Mouse (Mus musculus): ENCODE results near the gene Cc2d1a. TPM values are rescaled to one million over a fixed set of nuclear protein-coding genes. Genes with fewer than 3 reads are reported as not detected.

Cc2d1a gene
- polyA plus RNA-seq, 1 experiment from 2014 or later: 24.7 TPM

DNA sequence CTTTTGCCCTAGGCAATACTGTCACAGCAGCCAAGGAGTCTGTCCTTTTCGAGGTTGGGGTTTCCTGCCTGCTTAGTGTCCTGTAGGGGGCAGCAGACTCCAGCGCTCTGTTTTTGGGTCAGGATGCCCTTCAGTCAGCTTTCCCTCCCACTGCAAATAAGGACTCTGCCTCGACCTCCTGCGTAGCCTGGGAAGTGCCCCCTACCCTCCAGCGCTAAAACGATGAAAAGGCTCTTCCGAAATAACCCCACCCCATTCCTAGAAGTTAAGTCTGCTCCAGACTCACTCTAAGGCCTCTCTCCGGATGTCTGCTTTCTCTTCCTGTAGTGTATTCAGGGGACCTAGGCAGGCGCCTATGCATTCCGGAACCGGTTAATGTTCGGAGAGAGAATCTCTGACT, 38.8 kb upstream of the Cc2d1a start:
- Histone ChIP-seq H3K27ac (no peak overlapping the region), H3K4me1 (replicated peaks) (peaks cover 31% of the 10 kb centered on the region), H3K27me3 (peaks cover 14% of the 10 kb centered on the region), H3K4me2 (replicated peaks) (peak overlapping the region; percentile 52), H3K36me3 (no peaks in the 10 kb centered on the region), H3K9ac (replicated peaks) (peak overlapping the region; percentile 51), H3K4me3 (replicated peaks) (peak overlapping the region; percentile 25), H3K9me3 (no peaks in the 10 kb centered on the region)
- WGBS: under 1% methylated on average over 12 of the region's 12 CpGs
- ATAC-seq: no peak

DNA sequence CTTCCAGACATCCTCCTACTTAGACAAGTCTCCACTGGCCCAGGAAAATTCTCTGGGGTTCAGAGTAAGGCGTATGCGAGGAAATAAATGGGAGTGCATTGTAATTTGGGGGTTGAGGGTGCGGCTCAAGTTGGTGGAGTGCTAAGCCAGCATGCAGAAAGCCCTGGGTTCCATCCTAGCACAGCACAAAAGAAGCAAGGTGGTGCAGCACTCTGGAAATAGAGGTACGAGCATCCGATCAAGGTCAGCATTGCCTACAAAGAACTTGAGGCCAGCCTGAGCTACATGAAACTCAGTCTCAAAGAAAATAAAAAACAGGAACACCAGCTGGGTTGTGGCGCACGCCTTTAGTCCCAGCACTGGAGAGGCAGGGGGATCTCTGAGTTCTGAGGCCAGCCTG, 37.4 kb upstream of the Cc2d1a start, which contains the start of gene Nanos3:
TSS of gene Nanos3 (minus strand) at position 101 of the 400 bp plus-strand sequence.
- Histone ChIP-seq H3K36me3 (no peaks in the 10 kb centered on the region), H3K27me3 (peaks cover 14% of the 10 kb centered on the region), H3K27ac (peak within 1 kb of the TSS; percentile 96), H3K4me1 (replicated peaks) (peaks cover 46% of the 10 kb centered on the region), H3K9ac (replicated peaks) (peak within 1 kb of the TSS; percentile 99), H3K4me3 (replicated peaks) (peak within 1 kb of the TSS; percentile 80), H3K9me3 (no peaks in the 10 kb centered on the region), H3K4me2 (replicated peaks) (peak within 1 kb of the TSS; percentile 86)
- WGBS: 93% methylated on average over 7 of the region's 7 CpGs
- no peak for ATAC-seq

DNA sequence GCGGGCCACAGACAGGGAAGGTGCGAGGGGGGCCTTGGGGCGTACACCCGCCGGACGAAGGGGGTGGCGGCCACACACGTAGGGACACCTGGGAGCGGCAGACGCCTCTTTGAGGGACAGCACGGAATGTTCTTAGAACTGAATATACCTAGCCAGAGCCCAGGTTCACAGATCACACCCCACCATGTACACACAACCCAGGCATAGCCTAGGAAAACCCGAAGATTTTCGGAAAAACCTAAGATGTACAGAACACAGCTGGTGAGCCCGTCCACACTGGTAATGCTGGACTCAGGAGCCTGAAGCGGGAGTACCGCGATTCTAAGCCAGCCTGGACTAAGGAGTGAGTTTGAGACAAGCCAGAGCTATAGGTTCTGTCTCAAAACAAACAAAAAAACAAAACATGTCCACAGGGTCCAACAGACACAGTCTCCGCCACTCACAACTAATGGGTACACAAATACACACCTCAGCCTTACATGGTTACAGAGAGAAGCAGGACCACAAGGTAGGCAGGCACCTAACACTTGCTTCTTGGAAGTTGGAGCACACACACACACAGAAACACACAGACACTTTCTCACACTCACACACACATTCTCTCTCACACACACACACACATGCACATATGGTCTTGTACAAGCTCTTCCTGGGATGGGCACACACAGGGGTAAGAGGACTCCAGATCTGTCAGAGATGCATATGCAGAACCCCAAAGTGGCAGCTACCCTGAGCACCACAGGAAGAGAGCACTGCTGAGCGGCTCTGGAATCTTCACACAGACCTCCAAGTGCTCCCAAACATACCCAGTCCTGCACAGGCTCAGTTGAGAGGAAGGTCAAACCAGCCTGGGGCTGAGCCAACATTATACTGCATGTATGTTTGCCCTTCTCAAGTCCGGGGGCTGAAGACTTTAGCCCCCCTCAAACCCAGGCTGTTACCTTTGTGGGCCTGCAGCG, 36.6 kb upstream of the Cc2d1a start:
- Histone ChIP-seq H3K9me3 (no peaks in the 10 kb centered on the region), H3K27me3 (peaks cover 14% of the 10 kb centered on the region), H3K36me3 (no peaks in the 10 kb centered on the region), H3K9ac (replicated peaks) (peak overlapping the region; percentile 99), H3K4me1 (replicated peaks) (peaks cover 53% of the 10 kb centered on the region), H3K27ac (peak overlapping the region; percentile 96), H3K4me2 (replicated peaks) (peak overlapping the region; percentile 86), H3K4me3 (replicated peaks) (peak overlapping the region; percentile 80)
- peak; percentile 8 for ATAC-seq
- 20% methylated on average over 21 of the region's 21 CpGs for WGBS

DNA sequence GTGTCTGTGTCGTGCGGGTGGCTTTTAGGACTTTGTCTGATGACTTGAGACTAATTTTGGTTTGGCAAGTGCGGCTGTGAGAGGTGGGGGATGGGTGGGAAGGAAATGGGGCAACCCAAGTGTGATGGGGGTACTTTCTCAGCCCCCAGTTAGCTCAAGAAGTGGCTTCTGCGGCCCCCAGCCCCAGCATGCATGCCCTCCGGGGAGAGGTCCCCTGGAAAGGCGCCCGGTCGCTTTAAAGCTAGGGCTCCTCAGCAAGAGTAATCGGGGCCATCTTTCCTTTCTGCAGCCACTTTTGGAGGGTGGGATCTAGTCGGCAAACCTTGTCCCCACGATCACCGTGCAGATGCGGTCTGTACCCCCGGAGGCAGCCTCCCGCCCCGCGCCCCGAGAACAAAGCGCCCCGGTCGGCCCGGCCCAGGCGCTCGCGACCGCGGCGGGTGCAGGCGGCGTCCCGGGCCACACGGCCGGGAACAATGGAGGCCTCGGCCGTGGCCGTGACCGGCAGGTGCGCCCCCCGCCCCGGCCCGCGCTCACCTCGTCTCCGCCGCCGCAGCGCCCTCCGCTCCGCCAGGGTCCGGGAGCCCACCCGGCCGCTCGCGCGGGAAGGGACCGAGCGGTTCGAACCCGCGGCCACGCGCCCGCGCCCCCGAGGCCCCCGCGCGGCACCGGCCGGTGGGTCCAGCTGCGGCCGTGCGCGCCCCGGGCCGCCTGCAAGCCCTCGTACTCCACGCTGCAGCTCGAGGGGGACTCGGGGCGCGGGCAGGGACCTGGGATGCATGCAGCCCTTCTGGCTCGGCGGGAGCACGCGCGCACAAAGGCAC, 35.7 kb upstream of the Cc2d1a start:
- Histone ChIP-seq H3K9ac (replicated peaks) (peak overlapping the region; percentile 99), H3K4me2 (replicated peaks) (peak overlapping the region; percentile 86), H3K27me3 (peaks cover 12% of the 10 kb centered on the region), H3K4me3 (replicated peaks) (peak overlapping the region; percentile 80), H3K4me1 (replicated peaks) (peaks cover 62% of the 10 kb centered on the region), H3K9me3 (no peaks in the 10 kb centered on the region), H3K36me3 (no peaks in the 10 kb centered on the region), H3K27ac (peak overlapping the region; percentile 96)
- WGBS: 1% methylated on average over 79 of the region's 87 CpGs
- ATAC-seq: peak; percentile 57

GRCm38 (mm10) chr8:84182833-84183232, 35.1 kb upstream of the Cc2d1a start:
- Histone ChIP-seq H3K4me1 (replicated peaks) (peaks cover 68% of the 10 kb centered on the region), H3K9ac (replicated peaks) (peak overlapping the region; percentile 99), H3K4me3 (replicated peaks) (peak overlapping the region; percentile 80), H3K9me3 (no peaks in the 10 kb centered on the region), H3K27ac (peak overlapping the region; percentile 96), H3K36me3 (peaks cover 4% of the 10 kb centered on the region; the same call in 1 of the 2 replicates), H3K27me3 (peaks cover 10% of the 10 kb centered on the region), H3K4me2 (replicated peaks) (peak overlapping the region; percentile 86)
- WGBS: 49% methylated on average over 4 of the region's 4 CpGs
- no peak for ATAC-seq

GRCm38 (mm10) chr8:84180530-84181190, 32.9 kb upstream of the Cc2d1a start:
- H3K36me3 ChIP-seq: peaks cover 9% of the 10 kb centered on the region
- peak overlapping the region; percentile 74 for H3K9ac ChIP-seq (replicated peaks)
- no peaks in the 10 kb centered on the region for H3K27me3 ChIP-seq
- no peaks in the 10 kb centered on the region for H3K9me3 ChIP-seq
- ATAC-seq: peak; percentile 71
- peak overlapping the region; percentile 91 for H3K27ac ChIP-seq
- H3K4me2 ChIP-seq (replicated peaks): peak overlapping the region; percentile 86
- WGBS: under 1% methylated on average over 16 of the region's 16 CpGs
- H3K4me1 ChIP-seq (replicated peaks): peaks cover 65% of the 10 kb centered on the region
- peak overlapping the region; percentile 40 for H3K4me3 ChIP-seq (replicated peaks)

- H3K9me3 ChIP-seq: no peaks in the 10 kb centered on the region
- WGBS: 3% methylated on average over 4 of the region's 4 CpGs
- H3K4me1 ChIP-seq (replicated peaks): peaks cover 65% of the 10 kb centered on the region
- peak overlapping the region; percentile 74 for H3K9ac ChIP-seq (replicated peaks)
- H3K27ac ChIP-seq: peak overlapping the region; percentile 91
- H3K27me3 ChIP-seq: no peaks in the 10 kb centered on the region
- peak overlapping the region; percentile 40 for H3K4me3 ChIP-seq (replicated peaks)
- H3K36me3 ChIP-seq: peaks cover 16% of the 10 kb centered on the region
- peak; percentile 3; the same call in 1 of the 2 replicates for ATAC-seq
- peak overlapping the region; percentile 86 for H3K4me2 ChIP-seq (replicated peaks)
Observed at GRCm38 (mm10) chr8:84179946-84180345, 32.2 kb upstream of the Cc2d1a start.

DNA sequence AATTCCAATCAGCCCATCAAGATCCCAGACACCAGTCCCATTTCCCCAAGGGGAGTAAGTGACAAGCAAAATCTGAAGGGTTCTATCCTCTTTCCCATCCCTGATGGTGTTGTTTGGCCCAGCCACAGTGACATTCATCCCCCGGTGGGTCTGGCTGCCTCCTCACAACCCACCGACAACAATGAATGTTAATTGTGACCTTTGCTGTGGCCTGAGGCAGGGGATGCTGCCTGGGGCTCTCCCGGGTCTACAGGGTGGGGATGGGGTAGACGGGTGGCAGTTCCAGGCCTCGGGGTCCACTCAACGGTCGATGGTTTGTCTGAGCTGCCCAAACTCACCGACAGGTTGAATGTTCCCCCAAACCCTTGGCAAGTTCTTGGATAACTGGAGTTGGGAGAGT, 30.9 kb upstream of the Cc2d1a start:
- Histone ChIP-seq H3K9ac (replicated peaks) (0 out of 2 replicates have a peak overlapping the region, but pooled peaks have one; percentile 11), H3K27ac (no peak overlapping the region), H3K9me3 (no peaks in the 10 kb centered on the region), H3K4me1 (replicated peaks) (peaks cover 56% of the 10 kb centered on the region), H3K4me2 (replicated peaks) (no peak overlapping the region), H3K27me3 (no peaks in the 10 kb centered on the region), H3K4me3 (replicated peaks) (no peak overlapping the region), H3K36me3 (peaks cover 30% of the 10 kb centered on the region)
- ATAC-seq: no peak
- WGBS: 68% methylated on average over 8 of the region's 8 CpGs

DNA sequence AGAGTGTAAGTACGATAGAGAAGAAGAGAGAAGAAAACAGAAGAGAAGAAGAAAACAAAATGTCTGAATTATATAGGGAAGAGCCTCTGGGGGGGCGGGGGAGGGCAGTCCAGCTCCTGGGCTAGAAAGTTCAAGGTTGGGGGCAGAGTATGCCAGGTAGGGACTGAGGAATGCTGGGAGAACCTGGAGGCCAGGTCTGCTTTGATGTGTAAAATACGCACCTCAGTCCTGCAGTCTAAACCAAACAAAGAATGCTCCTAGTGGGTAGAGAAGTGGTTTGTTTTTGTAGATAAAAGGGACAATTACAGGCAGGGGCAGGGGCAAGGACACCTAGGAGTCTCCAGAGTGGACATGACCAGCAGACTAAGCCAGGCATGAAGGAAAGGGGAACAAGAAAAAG, 29.7 kb upstream of the Cc2d1a start:
- Histone ChIP-seq H3K36me3 (peaks cover 42% of the 10 kb centered on the region), H3K27me3 (no peaks in the 10 kb centered on the region), H3K4me1 (replicated peaks) (peaks cover 50% of the 10 kb centered on the region), H3K4me3 (replicated peaks) (no peak overlapping the region), H3K9me3 (no peaks in the 10 kb centered on the region), H3K27ac (no peak overlapping the region), H3K9ac (replicated peaks) (no peak overlapping the region), H3K4me2 (replicated peaks) (no peak overlapping the region)
- no peak for ATAC-seq
- 91% methylated on average over 3 of the region's 3 CpGs for WGBS

DNA sequence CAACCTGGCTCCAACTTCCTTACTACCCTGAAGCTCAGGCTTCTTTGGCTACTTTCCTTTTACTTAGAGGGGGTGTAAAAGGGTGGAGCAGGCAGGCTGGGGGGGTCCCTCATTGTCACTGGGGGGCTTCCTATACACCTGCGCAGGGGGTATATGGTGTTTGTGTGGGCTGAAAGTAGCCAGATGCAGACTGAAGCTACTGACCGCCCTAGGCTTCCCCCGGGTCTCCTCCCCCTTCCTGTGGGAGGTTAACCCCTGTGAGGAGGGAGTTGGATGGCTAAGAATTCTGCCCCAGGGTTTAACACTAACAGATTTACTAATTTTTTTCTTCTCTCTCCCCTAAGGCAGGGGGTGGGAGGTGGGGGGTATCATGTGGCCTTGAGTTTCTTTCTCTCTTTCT, 28.8 kb upstream of the Cc2d1a start:
- no peaks in the 10 kb centered on the region for H3K27me3 ChIP-seq
- no peak overlapping the region for H3K9ac ChIP-seq (replicated peaks)

DNA sequence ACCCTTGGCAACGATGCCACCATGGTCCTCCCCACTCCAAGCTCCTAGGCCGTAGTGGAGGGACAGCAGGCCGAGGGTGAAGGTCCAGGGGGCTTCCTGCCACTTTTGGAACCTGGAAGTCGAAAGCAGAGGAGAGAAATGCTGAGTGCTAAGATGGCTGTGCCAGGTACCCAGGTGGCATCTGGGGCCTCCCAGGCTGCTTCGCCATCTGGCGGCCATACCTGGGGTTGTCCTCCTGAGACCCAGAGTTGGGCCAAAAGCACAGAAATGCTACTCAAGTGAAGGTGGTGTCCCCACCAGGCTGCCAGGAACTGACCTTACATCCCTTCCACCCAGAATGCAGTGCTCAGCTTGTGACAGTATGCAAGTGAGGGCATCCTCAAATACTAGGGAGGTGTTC, 26.1 kb upstream of the Cc2d1a start:
- no peak overlapping the region for H3K4me2 ChIP-seq (replicated peaks)
- 88% methylated on average over 6 of the region's 6 CpGs for WGBS
- H3K36me3 ChIP-seq: peaks cover 67% of the 10 kb centered on the region
- no peak overlapping the region for H3K9ac ChIP-seq (replicated peaks)
- no peaks in the 10 kb centered on the region for H3K9me3 ChIP-seq
- ATAC-seq: no peak
- no peak overlapping the region for H3K4me3 ChIP-seq (replicated peaks)
- H3K27ac ChIP-seq: no peak overlapping the region
- H3K4me1 ChIP-seq (replicated peaks): peaks cover 15% of the 10 kb centered on the region
- H3K27me3 ChIP-seq: no peaks in the 10 kb centered on the region

More for the DNA sequence above, 28.8 kb upstream of the Cc2d1a start:
- H3K36me3 ChIP-seq: peaks cover 50% of the 10 kb centered on the region
- ATAC-seq: no peak
- no peak overlapping the region for H3K4me2 ChIP-seq (replicated peaks)
- peaks cover 42% of the 10 kb centered on the region for H3K4me1 ChIP-seq (replicated peaks)
- WGBS: 48% methylated on average over 3 of the region's 3 CpGs
- no peaks in the 10 kb centered on the region for H3K9me3 ChIP-seq
- no peak overlapping the region for H3K4me3 ChIP-seq (replicated peaks)
- H3K27ac ChIP-seq: no peak overlapping the region

Data from midbrain, embryonic 13.5 days (tissue).